15 mouse cellular contexts compared by ENCODE assay signal in genomic region chr17:66914696-66915095, GRCm38 (mm10).
DNase-seq lines count a peak whose midpoint lies in the region; TF ChIP-seq lines count a peak whose summit lies in the region.
"Had no signal": no experiment of that assay in that cellular context is flagged by ENCODE, and none has a peak within 500 bp of the region (broad histone marks: within the 10 kb centered on the region; RNA-seq: fewer than 3 reads in every experiment).

No protein-coding gene starts in this region.

- peak; percentile 72 for DNase-seq in Muller cell, postnatal 12 days (ENCODE audit: inconsistent ontology term)
- peak; percentile 39 for DNase-seq in brain, embryonic 14.5 days (ENCODE audit: low read depth)
- DNase-seq in retina, postnatal 1 day = peak; percentile 58
- DNase-seq in gastrocnemius, adult 8-10 months (ENCODE audit: low spot score in 2 of 2) = no peak
- no peak for DNase-seq in spleen, postnatal 4 days (ENCODE audit: low spot score in 2 of 2)
- DNase-seq: adrenal gland, adult 8-10 months; adrenal gland, postnatal 14 days; adrenal gland, postnatal 36 days; cerebellum, adult 11 months; cerebellum, adult 18-20 months; cerebellum, adult 8-10 months; cerebellum, adult 9-11 months; cerebellum, postnatal 14 days; cerebellum, postnatal 36 days; embryo, embryonic 11 days had no signal

- TF ChIP-seq POLR2A in brain, embryonic 14.5 days (IDR thresholded peaks at IDR 0.05; ENCODE audit: borderline replicate concordance, extremely low read depth, insufficient read depth, insufficient read length, poor library complexity, severe bottlenecking) = no peak

- no peak for TF ChIP-seq CTCF in brain, embryonic 14.5 days (IDR thresholded peaks at IDR 0.05; ENCODE audit: borderline replicate concordance, extremely low read depth, insufficient read depth, insufficient read length)

Comparison
In these comparisons a context has a peak if more than half of its experiments do, and no peak if none do; other contexts are left out.
1. DNase-seq: peak in Muller cell, postnatal 12 days (single experiment), brain, embryonic 14.5 days (single experiment) and retina, postnatal 1 day (single experiment); none in gastrocnemius, adult 8-10 months (0 of 2) and spleen, postnatal 4 days (0 of 2).